Mouse (Mus musculus): ENCODE results near the gene Dhx35.

Gene Dhx35

DNA sequence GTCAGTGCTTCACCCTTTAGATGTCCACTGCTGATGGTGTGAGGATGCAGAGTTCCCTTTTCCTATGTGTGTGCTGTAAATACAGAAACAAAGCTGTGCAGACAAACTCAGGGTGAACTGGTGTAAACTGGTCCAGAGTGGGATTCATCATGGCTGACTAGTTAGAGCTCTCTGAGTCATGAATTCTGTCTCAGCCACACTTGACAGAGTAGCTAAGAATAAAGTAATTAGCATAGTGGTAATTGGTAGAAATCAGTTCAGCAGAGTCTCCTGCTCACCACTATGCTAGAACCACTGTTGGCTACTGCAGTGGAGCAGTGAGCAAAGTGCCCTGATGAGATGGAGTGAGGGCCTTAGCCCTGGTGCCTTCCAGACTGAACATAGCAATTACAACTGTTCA lies 21.1 kb downstream of the Dhx35 start:
- no peak for DNase-seq

DNA sequence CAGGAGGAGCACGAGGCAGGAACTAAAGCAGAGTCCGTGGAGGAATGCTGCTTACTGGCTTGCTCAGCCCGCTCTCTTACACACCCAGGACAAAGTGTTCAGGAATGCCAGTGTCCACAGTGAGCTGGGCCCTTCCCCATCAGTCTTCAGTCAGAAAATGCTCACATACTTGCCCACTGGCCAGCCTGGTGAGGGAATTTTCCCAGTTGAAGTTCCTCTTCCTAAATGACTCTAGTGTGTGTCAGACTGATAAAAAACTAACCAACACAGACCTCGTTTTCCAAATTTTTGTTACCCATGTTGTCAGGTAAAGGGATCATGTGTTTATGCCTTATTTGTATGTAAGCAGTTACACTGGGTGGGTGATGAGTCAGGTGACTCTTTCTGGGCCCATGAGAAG lies 21.6 kb downstream of the Dhx35 start:
- DNase-seq, result no peak

DNA sequence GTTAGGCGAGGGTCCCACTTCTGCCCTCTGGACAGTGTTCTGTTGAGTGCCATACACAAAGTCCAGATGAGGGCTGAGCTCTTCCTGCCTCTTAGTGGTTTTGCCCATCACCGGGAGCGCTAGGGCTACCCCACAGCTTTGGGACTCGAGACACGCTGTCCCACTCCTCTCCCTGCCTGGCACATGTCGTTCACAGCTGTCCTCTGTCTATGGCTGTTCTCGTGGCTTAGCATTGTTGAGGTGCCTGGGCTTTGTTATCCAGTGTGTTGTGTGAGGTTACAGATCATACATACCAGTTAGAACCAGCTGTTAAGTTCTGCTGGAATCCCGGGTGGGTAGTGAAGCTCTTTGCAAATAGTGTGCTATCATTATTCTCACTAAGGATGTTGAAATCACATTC lies 23.1 kb downstream of the Dhx35 start:
- no peak for DNase-seq

DNA sequence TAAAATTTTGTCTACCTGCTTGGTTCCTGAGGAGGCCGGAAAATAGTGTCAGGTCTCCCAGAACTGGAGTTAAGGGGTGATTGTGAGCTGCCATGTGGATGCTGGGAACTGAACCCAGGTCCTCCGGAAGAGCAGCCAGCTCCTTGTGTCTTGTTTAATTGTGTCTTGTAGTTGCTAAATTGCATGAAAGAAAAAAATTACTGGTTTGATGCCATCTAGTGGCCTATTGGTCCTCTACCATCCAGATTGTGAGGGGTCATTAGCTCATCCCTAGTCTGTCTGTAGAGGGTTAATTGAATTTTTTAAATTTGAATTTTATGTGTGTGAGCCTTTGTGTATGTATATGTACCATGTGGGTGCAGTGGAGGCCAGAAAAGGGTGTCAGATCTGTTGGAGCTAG lies 33.5 kb downstream of the Dhx35 start:
- no peak for DNase-seq

DNA sequence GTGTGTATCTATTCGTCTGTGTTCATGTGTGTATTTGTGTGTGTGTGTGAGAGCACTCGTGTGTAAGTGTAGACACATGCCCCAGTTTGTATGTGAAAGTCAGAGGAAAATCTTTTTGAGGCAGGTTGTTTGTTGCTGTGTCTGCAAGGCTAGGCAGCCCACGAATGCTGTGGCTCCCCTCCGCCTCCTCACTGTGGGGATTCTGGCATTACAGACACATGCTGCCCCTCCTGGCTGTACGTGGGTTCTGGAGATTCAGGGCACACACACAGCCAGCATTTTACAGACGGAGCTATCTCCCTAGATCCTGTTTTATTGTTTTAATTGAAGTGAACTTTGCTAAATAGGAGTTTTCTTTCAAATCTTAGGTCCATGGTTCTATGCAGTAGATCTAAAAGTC lies 35.1 kb downstream of the Dhx35 start:
- no peak for DNase-seq

DNA sequence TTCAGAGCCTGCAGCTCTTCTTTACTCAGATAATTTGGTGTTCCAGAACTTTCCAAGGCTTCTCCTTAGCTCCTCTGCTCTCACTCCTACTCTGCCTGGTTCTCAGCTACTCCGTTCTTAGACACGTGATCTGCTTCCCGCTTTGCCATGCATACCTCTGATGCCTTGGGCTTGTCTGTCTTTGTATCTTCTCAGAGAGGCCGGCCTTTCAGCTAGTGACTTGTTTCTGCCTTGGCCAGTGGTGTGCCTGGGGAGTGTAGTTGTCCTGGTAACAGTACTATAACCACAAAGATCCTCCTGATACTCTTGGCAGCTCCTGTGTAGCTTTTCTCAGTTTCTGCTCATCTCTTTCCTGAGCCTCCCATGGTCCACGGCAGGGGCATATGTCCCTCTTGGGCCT lies 38.6 kb downstream of the Dhx35 start:
- no peak for DNase-seq

DNA sequence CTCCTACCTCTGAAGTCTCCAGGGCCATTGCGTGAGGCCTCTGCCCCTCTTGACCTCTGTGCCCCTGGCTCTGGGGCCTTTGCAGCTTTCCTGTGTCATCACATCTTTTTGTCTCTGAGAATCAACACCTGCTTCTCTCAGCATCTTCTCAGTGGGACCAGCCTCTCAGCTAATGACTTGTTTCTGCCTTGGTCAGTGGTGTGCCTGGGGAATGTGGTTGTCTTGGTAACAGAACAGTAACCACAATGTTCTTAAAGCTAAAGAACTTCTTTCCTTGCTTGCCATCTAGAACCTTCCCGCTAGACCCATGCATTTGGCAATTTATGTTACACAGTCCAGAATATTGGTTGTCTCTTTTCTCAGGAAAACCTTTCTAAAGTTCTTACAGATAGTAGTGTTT lies 39.0 kb downstream of the Dhx35 start:
- no peak for DNase-seq

DNA sequence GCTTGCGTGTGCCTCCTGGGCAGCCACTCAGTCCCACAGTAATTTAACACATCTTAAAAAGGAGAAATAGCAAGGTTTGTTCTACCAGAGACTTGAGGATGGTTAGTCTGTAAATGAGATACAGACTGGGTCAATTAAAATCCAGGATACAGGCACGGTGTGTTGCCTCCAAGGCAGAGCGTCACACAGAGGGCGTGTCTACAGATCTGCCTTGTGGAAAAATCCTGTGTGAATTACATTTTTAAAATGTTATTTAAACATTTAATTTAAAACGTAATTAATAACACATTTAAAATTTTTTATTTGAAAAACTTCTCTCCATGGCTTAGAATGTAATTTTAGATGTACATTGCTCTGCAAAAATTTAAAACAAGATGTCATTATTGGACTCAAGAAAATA lies 48.7 kb downstream of the Dhx35 start:
- no peak for DNase-seq

DNA sequence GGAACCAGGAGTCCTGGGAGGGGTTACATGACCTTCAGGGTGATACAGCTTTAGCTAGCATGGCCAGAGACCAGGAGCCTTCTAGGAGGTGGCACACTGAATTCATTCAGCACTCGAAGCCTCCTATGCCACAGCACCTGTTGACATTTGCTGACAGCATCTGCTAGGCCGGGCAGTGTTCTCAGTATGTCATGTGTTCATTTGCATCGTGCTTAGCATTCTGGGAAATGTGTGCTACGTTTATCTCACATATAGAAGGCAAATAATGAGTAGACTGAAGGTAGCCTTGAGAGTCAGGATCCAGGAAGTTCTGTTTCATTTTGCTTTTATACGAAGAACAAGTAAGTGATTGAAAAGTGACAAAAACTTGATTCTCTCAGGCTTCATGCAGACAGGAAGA lies 50.4 kb downstream of the Dhx35 start:
- DNase-seq, result no peak

DNA sequence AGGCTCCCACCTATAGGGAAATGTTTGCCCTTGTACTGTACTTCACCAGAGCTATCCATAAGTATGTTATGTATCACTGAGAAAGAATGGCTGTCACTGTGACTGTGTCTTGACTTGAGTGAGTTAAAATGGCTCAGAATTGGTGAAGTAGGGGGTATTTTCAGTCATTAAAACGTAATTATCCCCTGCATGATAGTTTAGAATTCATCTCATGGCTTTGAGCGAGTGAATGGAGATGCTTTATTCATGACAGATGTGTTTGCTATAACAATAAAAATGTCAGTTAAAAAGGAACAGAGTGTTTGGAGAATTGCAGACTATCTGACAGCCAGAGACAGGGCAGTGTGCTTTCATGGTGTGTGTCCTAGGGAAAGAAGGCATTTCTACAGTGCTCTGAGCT lies 51.6 kb downstream of the Dhx35 start:
- no peak for DNase-seq

DNA sequence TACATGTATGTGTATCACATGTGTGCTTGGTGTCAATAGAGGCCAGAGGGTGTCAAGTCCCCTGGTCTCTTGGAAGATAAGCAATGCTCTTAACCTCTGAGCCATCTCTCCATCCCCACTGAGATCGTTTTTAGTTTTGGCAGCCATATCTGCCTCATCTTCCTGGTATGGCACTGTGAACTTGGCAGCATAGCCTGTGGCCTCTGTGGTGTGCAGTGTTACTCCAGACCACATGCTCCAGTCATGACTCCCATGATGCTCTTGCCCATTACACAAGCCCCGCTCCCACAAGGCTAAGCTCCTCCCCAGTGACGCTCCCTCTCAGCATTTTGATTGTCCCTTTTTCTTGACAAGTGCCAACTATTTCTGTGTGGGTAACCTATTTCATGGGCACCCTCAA lies 53.4 kb downstream of the Dhx35 start:
- DNase-seq, result no peak

DNA sequence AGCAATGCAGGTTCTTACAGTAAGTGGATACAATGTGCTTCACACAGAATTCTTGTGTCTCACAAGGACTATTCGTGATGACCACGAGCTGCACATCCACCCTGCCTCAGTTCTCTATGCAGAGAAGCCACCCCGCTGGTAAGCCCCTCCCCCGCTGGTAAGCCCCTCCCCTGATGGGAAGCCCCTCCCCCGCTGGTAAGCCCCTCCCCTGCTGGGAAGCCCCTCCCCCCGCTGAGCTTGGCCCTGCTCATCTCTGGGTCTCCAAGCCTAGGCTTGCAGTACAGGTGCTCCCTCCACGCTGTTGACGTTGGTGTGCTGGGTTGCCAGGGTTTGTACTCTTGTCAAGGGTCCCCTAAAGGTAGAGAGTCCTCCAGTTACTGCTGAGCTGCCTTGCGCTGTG lies 54.8 kb downstream of the Dhx35 start:
- no peak for DNase-seq

DNA sequence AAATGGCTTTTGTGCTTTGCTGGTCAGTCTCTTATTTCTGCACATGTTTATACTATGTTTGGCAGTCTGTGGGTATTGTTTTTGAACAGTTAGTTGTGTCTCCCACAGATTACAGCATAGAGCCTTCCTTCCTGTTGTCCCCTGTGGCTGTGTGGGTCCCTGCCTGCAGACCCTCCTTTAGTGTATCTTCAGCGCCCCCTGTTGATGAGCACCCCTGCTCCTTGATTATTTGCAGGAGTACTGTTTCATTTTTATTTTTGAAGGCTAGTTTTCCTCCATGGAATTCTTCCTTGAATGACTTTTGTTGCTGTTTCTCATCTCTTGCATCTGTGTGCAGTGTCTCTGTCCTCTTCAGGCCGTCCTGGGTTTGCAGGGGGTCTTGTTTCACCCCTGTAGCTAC lies 58.0 kb downstream of the Dhx35 start:
- peak; percentile 25 for DNase-seq

DNA sequence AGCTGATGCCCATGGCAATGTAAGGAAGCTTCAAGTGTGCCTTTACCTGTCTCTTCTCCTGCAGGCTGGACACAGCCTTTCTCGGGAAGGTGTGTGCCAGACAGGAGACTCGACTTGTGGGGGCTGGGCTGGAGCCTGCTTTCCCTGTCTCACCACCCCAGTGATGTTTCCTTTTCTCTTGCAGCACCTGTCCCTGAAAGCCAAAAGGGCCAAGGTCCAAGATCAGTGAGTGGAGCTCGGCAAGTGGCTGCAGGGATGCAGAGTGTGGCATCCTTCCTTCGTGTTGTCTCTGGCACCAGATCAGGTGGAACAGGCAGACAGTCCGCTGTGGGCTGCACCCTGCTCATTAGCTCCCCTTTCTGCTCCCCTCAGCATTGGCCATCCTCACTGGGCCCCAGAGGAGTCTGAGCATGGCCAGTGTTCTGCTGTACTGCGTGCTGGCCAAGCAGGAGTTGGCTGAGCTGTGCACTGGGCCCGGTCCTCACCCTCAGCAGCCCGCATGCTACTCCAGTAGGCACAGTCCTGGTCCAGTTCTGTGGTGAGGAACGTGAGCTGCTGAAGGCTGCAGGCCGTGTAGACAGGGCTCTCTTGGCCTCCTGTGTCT lies 62.4 kb downstream of the Dhx35 start:
- peak; percentile 4 for DNase-seq

DNA sequence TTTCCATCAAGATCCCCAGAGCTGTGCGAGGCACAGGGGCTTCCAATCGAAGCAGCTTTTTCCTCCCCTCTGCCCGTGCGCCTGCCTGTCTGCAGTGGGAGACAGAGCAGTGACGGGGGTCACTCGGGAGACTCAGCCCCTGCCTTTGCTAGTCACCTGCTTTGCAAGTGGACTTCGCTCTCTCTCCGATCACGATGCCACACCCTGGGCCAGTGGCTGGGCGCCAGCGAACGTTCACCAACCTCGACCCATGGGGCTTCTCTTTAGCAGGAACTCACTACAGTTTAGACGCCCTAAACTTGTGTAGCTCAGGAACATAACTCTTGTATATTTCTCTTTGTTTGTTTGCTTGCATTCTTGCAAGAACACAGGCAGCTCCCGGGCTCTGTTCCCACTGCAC lies 63.0 kb downstream of the Dhx35 start:
- DNase-seq, result peak; percentile 53

DNA sequence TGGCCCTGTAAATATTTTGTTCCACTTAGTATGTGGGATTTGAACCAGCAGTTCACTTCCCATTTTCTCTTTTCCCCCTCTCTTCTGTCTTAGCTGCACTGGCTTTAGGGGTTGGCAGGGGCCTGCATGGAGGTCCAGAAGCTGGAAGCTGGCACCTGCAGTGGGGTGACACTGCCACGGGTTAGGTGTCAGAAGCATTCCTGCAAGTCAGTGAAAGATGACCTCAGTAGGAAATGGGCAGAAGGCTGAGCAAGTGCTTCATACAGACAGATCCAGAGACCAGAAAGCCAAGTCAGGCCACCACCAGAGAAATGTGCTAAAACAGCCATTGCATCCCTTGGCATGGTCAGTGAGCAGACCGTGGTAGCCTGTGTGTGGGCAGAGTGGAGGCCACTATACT lies 66.5 kb downstream of the Dhx35 start:
- no peak for DNase-seq

DNA sequence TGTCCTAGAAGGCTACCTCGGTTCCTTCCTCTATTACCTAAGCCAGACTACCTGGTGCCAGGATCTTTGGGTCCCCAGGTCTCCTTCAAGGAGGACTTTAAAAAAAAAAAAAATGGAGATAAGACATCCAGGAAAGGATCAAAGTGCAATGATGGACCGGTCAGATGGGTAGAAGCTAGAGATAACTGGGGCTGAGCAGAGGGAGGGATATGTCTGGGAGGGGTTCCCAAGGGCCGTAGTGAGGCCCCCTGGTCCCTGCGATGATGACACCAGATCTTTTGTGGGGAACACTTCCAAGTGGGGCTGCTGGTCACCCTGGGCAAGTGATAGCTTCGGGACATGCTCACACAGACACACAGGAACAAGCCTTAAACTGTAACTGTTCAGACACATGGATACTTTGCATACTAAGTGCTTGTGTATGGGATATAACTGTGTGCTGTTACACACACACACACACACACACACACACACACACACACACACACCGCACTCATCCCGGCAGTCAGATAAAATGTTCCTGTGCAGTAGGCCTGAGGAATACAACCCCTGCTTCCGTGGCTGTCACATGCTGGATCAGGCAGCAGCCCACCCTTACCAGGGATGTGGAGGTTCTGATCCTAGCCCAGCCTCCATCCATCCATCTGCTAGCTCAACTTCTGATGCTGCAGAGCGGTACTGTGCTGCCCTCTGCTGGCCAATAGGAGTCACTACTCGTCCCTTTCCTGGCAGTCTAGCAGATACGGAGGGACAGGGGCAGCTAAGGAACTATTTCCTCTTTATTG lies 68.9 kb downstream of the Dhx35 start:
- peak; percentile 43 for DNase-seq

DNA sequence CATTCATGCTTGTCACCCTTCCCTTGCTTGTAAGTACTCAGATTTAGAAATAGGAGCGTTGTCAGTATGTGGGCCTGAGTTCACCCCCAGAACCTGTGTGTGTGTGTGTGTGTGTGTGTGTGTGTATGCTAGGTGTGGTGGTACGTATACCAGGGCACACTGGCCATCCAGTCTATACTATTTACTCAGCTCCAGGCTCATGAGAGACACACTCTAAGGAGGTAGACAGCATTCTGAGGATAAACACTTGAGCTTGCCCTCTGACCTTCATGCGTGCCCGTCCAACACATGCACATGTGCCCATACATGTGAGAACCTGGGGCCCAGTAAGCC lies 69.5 kb downstream of the Dhx35 start:
- DNase-seq, result no peak

DNA sequence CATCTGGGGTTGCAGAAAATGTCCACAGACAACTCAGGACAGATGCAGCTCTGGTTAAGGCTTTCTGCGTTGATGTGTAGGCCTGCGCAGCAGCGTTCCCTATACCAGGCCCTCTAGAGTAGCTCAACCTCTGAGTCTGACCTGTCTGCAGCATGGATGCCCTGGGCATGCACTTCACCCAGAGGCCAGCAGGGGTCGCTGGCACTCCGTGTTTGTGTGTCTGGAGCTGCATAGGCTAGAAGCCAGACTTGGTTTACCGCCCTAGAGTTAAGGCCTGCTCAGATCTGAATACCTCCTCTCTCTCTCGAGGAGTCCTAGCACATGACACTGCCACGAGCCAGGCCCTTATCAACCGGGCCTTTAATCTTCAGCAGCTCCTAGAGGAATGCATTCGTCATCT lies 70.8 kb downstream of the Dhx35 start:
- DNase-seq, result peak; percentile 77

DNA sequence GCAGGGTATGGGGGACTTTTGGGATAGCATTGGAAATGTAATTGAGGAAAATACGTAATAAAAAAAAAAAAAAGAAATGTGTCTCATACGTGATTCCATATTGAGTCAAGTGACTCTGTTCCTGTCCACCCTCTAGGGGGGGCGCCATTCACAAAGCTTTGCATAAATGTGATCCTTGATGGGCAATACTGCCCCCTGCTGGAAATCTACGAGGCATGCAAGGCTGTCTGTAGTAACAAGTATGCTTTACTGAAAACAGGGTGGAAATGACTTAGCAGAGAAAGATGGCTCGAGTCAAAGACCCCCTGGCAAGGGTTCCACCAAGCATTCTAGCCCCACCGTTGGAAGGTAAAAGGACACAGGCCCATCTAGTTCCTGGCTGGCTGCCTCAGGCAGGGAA lies 92.0 kb downstream of the Dhx35 start:
- DNase-seq, result no peak

DNA sequence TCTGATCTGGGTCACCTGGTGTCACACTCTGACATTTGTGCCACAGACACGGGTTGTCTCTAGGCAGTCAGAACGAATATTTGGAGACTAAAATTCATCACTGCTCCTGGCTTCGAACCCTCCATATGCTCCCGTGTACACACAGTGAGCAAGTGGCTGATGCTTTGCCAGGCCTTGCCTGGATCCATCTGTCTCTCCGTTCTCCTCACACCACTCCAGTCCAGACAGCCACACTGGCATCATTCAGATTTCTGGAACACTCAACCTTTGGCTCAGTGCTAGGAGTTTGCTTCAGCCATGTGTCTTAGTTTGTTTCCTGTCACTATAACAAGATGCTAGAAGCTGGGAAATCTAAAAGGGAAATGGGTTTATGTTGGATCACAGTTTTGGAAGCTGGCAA lies 93.9 kb downstream of the Dhx35 start:
- DNase-seq, result no peak

DNA sequence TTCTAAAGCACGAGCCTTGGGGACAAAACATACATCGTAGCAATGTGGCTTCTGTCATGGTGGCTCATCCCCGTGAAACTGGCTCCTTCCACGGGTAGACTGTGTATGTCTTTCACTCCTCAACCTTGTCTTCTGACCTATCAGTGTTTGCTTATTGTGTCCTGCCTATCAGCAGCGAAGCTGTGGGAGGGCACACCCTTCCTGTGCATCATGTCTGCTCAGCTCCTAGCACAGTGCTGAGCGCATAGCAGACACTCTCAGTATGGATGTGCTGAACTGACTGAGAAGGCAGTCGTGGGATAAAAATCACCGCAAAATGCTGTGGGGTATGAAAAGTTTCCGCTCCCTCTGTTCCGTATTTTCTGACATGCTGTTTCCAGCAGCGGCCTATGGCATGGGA lies 94.6 kb downstream of the Dhx35 start:
- no peak for DNase-seq

DNA sequence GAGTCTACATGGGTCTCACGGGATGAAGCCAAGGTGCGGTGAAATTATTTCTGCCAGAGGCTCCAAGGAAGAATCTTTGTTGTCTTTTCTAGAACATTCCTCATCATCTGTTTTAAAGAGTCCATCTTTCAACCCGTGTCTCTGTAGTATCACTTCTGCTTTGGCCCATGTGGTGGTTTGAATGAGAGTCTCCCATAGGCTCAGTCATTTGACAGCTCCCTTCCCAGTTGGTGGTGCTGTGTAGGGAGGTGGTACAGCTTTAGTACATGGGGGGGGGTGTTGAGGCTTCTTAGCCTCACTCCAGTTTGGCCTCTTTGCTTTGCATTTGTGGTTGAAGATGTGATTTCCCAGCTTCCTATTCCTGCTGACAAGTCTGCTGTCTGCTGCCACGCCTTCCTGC lies 96.7 kb downstream of the Dhx35 start:
- no peak for DNase-seq

DNA sequence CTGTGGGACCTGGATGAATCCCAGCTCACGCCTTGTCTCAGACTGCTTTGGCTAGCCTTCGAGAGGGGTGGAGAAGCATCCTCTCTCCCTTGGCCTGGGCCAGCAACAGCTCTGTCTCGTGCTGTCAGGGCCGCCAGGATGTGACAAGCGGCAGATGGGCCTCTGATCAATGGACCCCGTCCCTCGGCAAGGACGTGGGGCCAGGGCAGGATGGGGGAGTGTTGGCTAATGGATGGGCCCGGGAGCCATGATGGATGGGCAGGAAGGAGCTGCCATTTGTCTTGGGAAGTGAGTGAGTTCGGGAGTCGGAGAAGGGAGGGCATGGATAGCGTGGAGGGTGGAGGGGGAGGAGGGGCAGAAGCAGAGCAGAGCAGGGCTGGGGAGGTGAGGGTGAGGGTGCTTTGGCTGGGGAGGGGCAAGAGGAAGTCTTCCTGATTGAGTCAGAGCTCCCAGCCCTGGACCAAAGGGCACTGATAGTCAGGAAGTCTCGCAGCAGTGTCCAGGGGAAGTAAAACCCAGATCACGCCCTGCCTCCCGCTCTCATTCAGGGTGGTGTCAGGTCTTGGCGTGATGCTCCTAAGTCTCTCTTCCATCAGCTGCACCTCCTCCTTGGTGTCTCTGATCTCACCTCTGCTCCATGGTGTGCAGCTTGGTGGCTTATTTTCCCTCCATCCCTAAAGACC lies 98.7 kb downstream of the Dhx35 start:
- no peak for DNase-seq
